Mouse (Mus musculus) left cerebral cortex, adult 8-10 months (tissue): ENCODE measurements around the gene Olfr896-ps1. TPM values are rescaled to one million over a fixed set of nuclear protein-coding genes. Genes with fewer than 3 reads are reported as not detected.

Experiments used
- DNase-seq, 2 experiments: peaks; one replicate each; pipeline ENCODE4 v3.0.0; 2022; ENCODE audit warnings: low spot score in 2 of 2
- total RNA-seq, 4 experiments: library from RNA; stranded (reverse); gene quantifications; 2 replicates each; pipeline ENCODE4 v1.2.4; 2022

Olfr896-ps1 gene
- total RNA-seq = not detected

GRCm38 (mm10) chr9:38290807-38291206 is at the start of gene Olfr896-ps1:
Olfr896-ps1 (plus strand) TSS chr9:38291107.
- DNase-seq = no peak

GRCm38 (mm10) chr9:38252474-38252873 is 38.4 kb upstream of the Olfr896-ps1 start, which contains the start of gene Olfr143:
Olfr143 (plus strand) TSS chr9:38252774.
- no peak for DNase-seq

GRCm38 (mm10) chr9:38267551-38267950 is 23.4 kb upstream of the Olfr896-ps1 start, which contains the start of gene Olfr895:
Olfr895 (plus strand) TSS chr9:38267851.
- no peak for DNase-seq

- no peak for DNase-seq
Measured at GRCm38 (mm10) chr9:38328760-38329159, 37.9 kb downstream of the Olfr896-ps1 start, which contains the start of gene Olfr25. Olfr25 (plus strand) TSS chr9:38329060.

Other genes with a start within 250 kb of the Olfr896-ps1 start
- not detected for gene Olfr884, start 244.6 kb upstream of the Olfr896-ps1 start, total RNA-seq
- gene Olfr885, start 229.8 kb upstream of the Olfr896-ps1 start, total RNA-seq = not detected
- gene Olfr887, start 207.0 kb upstream of the Olfr896-ps1 start, total RNA-seq = not detected
- gene Olfr888, start 183.0 kb upstream of the Olfr896-ps1 start, total RNA-seq = not detected
- under 1 TPM in 1 of 4 experiments, not detected in 3; 0.07 TPM for gene Olfr889, start 175.9 kb upstream of the Olfr896-ps1 start, total RNA-seq
- gene Olfr890, start 148.6 kb upstream of the Olfr896-ps1 start, total RNA-seq = not detected
- gene Olfr891, start 110.3 kb upstream of the Olfr896-ps1 start, total RNA-seq = not detected
- gene Olfr893, start 82.7 kb upstream of the Olfr896-ps1 start, total RNA-seq = not detected
- gene Olfr894, start 73.1 kb upstream of the Olfr896-ps1 start, total RNA-seq = not detected
- gene Olfr143, start 38.3 kb upstream of the Olfr896-ps1 start, total RNA-seq = not detected
- not detected for gene Olfr895, start 23.3 kb upstream of the Olfr896-ps1 start, total RNA-seq
- not detected for gene Olfr25, start 38.0 kb downstream of the Olfr896-ps1 start, total RNA-seq
- gene Olfr898, start 57.3 kb downstream of the Olfr896-ps1 start, total RNA-seq = not detected
- gene Olfr250, start 75.8 kb downstream of the Olfr896-ps1 start, total RNA-seq = not detected
- gene Olfr251, start 86.0 kb downstream of the Olfr896-ps1 start, total RNA-seq = not detected
- not detected for gene Olfr147, start 110.6 kb downstream of the Olfr896-ps1 start, total RNA-seq
- gene Olfr901, start 138.3 kb downstream of the Olfr896-ps1 start, total RNA-seq = not detected
- gene Olfr902, start 156.5 kb downstream of the Olfr896-ps1 start, total RNA-seq = not detected
- not detected for gene Olfr904, start 172.0 kb downstream of the Olfr896-ps1 start, total RNA-seq
- gene Olfr905, start 180.0 kb downstream of the Olfr896-ps1 start, total RNA-seq = not detected
- gene Olfr906, start 196.0 kb downstream of the Olfr896-ps1 start, total RNA-seq = not detected
- not detected for gene Olfr907, start 204.7 kb downstream of the Olfr896-ps1 start, total RNA-seq
- gene Olfr911-ps1, start 230.5 kb downstream of the Olfr896-ps1 start, total RNA-seq = not detected
- gene Olfr910, start 246.7 kb downstream of the Olfr896-ps1 start, total RNA-seq = not detected